Mouse (Mus musculus): ENCODE measurements around the gene Tubg1. TPM values are rescaled to one million over a fixed set of nuclear protein-coding genes. Genes with fewer than 3 reads are reported as not detected.
A peak's percentile ranks its signal among the peaks of the same experiment; 100 is the strongest.

Gene Tubg1
- polyA plus RNA-seq, 1 experiment from 2014 or later, result 58.5 TPM

DNA sequence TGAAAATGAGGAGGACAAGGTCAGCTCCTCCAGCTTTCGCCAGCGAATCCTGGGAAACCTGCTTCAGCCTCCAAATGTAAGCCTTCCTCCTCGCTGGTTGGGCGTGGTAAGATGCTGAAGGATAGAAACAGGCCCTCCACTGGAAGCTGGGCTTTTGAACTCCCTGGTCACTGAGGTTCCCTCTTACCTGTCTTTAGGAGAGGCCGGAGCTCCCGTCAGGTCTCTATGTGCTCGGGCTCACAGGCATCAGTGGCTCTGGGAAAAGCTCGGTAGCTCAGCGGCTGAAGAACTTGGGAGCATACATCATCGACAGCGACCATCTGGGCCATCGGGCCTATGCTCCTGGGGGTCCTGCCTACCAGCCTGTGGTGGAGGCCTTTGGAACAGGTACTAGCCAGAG lies 34.9 kb upstream of the Tubg1 start:
- Histone ChIP-seq H3K36me3 (peaks cover 4% of the 10 kb centered on the region), H3K27me3 (replicated peaks) (peaks cover 12% of the 10 kb centered on the region), H3K27ac (no peak overlapping the region), H3K9ac (no peak overlapping the region), H3K4me2 (no peak overlapping the region), H3K4me1 (peaks cover 45% of the 10 kb centered on the region), H3K9me3 (no peaks in the 10 kb centered on the region), H3K4me3 (replicated peaks) (no peak overlapping the region)
- ATAC-seq (ENCODE audit: insufficient read depth, low FRiP score, low read depth), result no peak
- WGBS, result 90% methylated on average over 12 of the region's 12 CpGs

DNA sequence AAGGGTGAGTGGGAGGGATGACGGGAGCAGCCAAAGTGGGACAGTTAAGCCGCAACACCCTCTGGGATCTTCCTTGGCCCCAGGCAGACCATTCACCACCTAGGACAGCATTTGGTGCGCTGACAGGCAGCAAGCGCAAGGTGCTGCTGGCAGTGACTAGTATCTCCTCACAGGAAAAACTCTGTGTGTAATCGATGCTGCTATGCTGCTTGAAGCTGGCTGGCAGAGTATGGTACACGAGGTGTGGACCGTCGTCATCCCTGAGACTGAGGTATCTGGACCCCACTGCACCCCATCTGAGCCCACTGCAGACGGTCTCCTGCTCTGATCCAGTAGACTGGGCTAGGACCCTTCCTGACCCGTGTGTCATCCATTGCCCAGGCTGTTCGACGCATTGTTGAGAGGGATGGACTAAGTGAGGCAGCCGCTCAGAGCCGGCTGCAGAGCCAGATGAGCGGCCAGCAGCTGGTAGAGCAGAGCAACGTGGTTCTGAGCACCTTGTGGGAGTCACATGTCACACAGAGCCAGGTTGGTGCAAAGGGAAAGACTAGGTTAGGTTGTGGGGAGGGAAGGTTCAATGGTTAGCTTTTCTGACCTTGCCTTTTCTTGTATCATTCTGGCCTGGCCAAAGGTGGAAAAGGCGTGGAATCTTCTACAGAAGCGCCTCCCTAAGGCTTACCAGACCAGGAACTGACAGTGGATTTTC lies 34.0 kb upstream of the Tubg1 start:
- peaks cover 4% of the 10 kb centered on the region for H3K36me3 ChIP-seq
- WGBS, result 90% methylated on average over 18 of the region's 18 CpGs
- ATAC-seq (ENCODE audit: insufficient read depth, low FRiP score, low read depth), result no peak
- H3K9ac ChIP-seq, result no peak overlapping the region; the same call in 1 of the 2 replicates
- H3K27ac ChIP-seq, result peak overlapping the region; percentile 87
- H3K4me2 ChIP-seq, result no peak overlapping the region
- H3K4me3 ChIP-seq (replicated peaks), result no peak overlapping the region
- H3K27me3 ChIP-seq (replicated peaks), result peaks cover 4% of the 10 kb centered on the region; the same call in 1 of the 2 replicates
- peaks cover 44% of the 10 kb centered on the region for H3K4me1 ChIP-seq
- H3K9me3 ChIP-seq, result no peaks in the 10 kb centered on the region

DNA sequence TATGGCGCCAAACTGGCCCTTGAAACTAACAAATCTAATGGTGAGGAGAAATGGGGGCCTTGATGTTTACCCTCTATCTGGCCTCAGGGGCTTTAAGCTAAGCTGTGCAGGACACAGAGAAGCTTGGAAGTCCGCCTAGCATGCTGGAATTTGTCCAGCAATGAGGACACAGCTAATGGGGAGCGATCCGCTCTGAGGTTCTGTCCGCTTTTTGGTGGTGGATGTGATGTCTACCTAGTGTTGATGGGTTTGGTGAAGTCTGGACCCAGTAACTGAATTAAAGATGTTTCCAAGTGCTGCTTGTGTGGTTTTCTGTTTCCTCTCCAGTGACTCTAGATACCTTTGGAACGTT lies 33.4 kb upstream of the Tubg1 start:
- peak overlapping the region; percentile 77 for H3K4me3 ChIP-seq (replicated peaks)
- H3K27ac ChIP-seq, result peak overlapping the region; percentile 87
- peaks cover 9% of the 10 kb centered on the region for H3K36me3 ChIP-seq
- WGBS, result 78% methylated on average over 6 of the region's 6 CpGs
- H3K4me2 ChIP-seq, result peak overlapping the region; percentile 93
- ATAC-seq (ENCODE audit: insufficient read depth, low FRiP score, low read depth), result no peak
- H3K4me1 ChIP-seq, result peaks cover 43% of the 10 kb centered on the region
- 0 out of 2 replicates have a peak, but pooled peaks cover 3% of the 10 kb centered on the region for H3K27me3 ChIP-seq (replicated peaks)
- H3K9me3 ChIP-seq, result no peaks in the 10 kb centered on the region
- peak overlapping the region; percentile 12; the same call in 1 of the 2 replicates for H3K9ac ChIP-seq

DNA sequence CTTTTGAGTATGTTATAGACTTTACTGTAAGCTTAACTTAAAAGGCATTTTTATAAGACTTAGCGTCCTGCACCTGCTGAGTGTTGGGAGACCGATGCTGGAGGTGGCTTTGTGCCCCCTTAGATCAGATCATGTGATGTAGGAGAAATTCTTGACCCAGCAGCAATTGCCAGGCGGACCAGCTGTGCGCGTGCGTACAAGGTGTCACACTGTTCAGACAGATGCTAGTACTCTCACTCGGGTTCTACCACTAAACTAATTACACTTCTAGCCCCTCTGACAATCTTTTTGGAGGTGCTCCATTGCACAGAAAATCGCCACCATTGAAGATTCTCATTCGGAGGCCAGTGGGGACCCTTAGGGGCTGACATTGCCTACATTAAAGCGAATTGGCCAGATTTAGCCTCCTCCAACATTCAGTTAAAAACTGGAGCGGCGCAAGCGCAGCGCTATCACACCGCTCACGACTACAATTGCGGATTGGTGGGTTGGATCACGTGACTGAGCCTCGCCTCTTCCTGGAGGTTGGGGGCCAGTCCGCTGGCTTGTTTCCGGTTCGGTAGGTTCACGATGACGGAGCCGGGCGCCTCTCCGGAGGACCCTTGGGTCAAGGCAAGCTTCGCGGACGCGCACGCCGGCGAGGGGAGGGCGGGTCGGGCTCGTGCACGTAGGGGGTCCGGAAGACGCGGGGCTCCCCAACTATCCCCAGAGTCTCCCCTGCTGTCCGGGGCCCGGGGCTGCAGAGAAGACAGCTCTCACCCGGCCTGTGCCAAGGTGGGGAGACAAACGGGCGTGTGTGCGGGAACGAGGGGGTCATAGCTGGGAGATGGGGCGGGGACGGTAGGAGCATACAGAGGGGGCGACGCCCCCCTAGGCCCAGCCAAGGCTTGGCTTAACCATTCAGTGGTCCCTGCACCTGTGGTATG lies 32.7 kb upstream of the Tubg1 start, which contains the start of gene Mlx:
Gene Mlx (plus strand): TSS at position 522 of the 926 bp plus-strand sequence.
- Histone ChIP-seq H3K9ac (peak within 1 kb of the TSS; percentile 73), H3K27ac (peak within 1 kb of the TSS; percentile 87), H3K36me3 (peaks cover 17% of the 10 kb centered on the region), H3K4me2 (peak within 1 kb of the TSS; percentile 93), H3K27me3 (replicated peaks) (no peaks in the 10 kb centered on the region), H3K4me3 (replicated peaks) (peak within 1 kb of the TSS; percentile 77), H3K4me1 (peaks cover 36% of the 10 kb centered on the region), H3K9me3 (no peaks in the 10 kb centered on the region)
- 1% methylated on average over 50 of the region's 52 CpGs for WGBS
- ATAC-seq (ENCODE audit: insufficient read depth, low FRiP score, low read depth), result peak; percentile 84

- Histone ChIP-seq H3K9me3 (no peaks in the 10 kb centered on the region), H3K27me3 (replicated peaks) (no peaks in the 10 kb centered on the region), H3K4me3 (replicated peaks) (peak overlapping the region; percentile 77), H3K27ac (peak overlapping the region; percentile 87), H3K9ac (peak overlapping the region; percentile 73), H3K36me3 (peaks cover 23% of the 10 kb centered on the region), H3K4me1 (peaks cover 36% of the 10 kb centered on the region), H3K4me2 (peak overlapping the region; percentile 93)
- no peak for ATAC-seq (ENCODE audit: insufficient read depth, low FRiP score, low read depth)
- 9% methylated on average over 8 of the region's 8 CpGs for WGBS
Measured at GRCm38 (mm10) chr11:101087682-101088055, 32.1 kb upstream of the Tubg1 start.

- no peak overlapping the region for H3K4me3 ChIP-seq (replicated peaks)
- 83% methylated on average over 1 of the region's 1 CpGs for WGBS
- no peaks in the 10 kb centered on the region for H3K9me3 ChIP-seq
- peaks cover 32% of the 10 kb centered on the region for H3K36me3 ChIP-seq
- no peak overlapping the region for H3K27ac ChIP-seq
- H3K9ac ChIP-seq, result no peak overlapping the region
- no peak overlapping the region for H3K4me2 ChIP-seq
- H3K4me1 ChIP-seq, result peaks cover 34% of the 10 kb centered on the region
- no peaks in the 10 kb centered on the region for H3K27me3 ChIP-seq (replicated peaks)
- ATAC-seq (ENCODE audit: insufficient read depth, low FRiP score, low read depth), result no peak
Measured at GRCm38 (mm10) chr11:101089931-101090330, 29.8 kb upstream of the Tubg1 start.

- WGBS, result under 1% methylated on average over 18 of the region's 18 CpGs
- ATAC-seq (ENCODE audit: insufficient read depth, low FRiP score, low read depth), result no peak
Measured at GRCm38 (mm10) chr11:101094930-101095313, 24.8 kb upstream of the Tubg1 start.

DNA sequence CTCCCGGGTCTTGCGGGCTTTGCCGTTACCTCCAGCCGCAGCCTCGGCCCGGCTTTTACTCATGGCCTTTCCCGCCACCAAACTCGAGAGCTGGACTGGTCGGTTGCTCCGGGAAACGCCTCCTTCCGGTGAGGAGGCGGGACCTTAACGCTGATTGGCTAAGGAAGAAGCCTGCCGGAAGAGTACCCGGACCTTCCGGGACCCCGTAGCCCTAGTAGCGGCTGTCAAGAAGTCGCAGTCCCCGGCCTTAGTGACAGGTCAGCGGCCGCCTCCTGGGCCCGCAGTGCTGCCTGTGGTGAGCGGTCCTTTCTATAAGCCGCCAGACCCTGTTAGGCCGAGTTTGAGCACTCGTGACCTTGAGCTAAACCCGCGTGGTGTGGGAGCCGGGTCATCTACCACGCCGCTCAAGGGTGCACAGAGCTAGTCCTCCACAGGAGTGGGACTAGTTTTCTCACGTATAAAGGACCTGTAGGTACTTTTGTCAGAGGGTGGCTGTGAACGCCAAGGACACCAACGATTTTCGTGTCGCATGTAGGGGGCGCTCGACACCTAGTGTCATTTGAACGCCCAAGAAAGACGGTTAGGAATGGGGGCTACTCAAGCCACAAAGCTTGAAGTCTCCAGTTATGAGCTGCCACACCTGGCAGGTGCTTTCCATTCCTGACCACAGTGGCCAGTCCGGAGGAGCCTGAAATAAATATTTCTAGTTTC lies 24.3 kb upstream of the Tubg1 start, which contains the start of gene Psmc3ip:
Gene Psmc3ip (minus strand): TSS at position 123 of the 711 bp plus-strand sequence.
- peak; percentile 96 for ATAC-seq (ENCODE audit: insufficient read depth, low FRiP score, low read depth)
- peak within 1 kb of the TSS; percentile 94 for H3K27ac ChIP-seq
- H3K9me3 ChIP-seq, result no peaks in the 10 kb centered on the region
- no peaks in the 10 kb centered on the region for H3K27me3 ChIP-seq (replicated peaks)
- H3K9ac ChIP-seq, result peak within 1 kb of the TSS; percentile 55
- H3K4me1 ChIP-seq, result peaks cover 8% of the 10 kb centered on the region
- H3K4me2 ChIP-seq, result peak within 1 kb of the TSS; percentile 96
- peak within 1 kb of the TSS; percentile 83 for H3K4me3 ChIP-seq (replicated peaks)
- peaks cover 58% of the 10 kb centered on the region for H3K36me3 ChIP-seq
- WGBS, result under 1% methylated on average over 43 of the region's 43 CpGs

More at GRCm38 (mm10) chr11:101094930-101095313, 24.8 kb upstream of the Tubg1 start:
- H3K27ac ChIP-seq, result peak overlapping the region; percentile 57; the same call in 1 of the 2 replicates
- no peaks in the 10 kb centered on the region for H3K27me3 ChIP-seq (replicated peaks)
- H3K9ac ChIP-seq, result peak overlapping the region; percentile 50; the same call in 1 of the 2 replicates
- peaks cover 58% of the 10 kb centered on the region for H3K36me3 ChIP-seq
- H3K4me1 ChIP-seq, result peaks cover 8% of the 10 kb centered on the region
- H3K9me3 ChIP-seq, result no peaks in the 10 kb centered on the region
- peak overlapping the region; percentile 83 for H3K4me3 ChIP-seq (replicated peaks)
- peak overlapping the region; percentile 96 for H3K4me2 ChIP-seq

- Histone ChIP-seq H3K4me3 (replicated peaks) (no peak overlapping the region), H3K36me3 (peaks cover 56% of the 10 kb centered on the region), H3K4me2 (no peak overlapping the region), H3K4me1 (peaks cover 8% of the 10 kb centered on the region), H3K9ac (no peak overlapping the region), H3K9me3 (no peaks in the 10 kb centered on the region), H3K27me3 (replicated peaks) (no peaks in the 10 kb centered on the region), H3K27ac (no peak overlapping the region)
- no peak for ATAC-seq (ENCODE audit: insufficient read depth, low FRiP score, low read depth)
- WGBS, result 81% methylated on average over 8 of the region's 8 CpGs
Measured at GRCm38 (mm10) chr11:101098231-101098630, 21.5 kb upstream of the Tubg1 start.

- no peak for ATAC-seq (ENCODE audit: insufficient read depth, low FRiP score, low read depth)
- H3K36me3 ChIP-seq, result peaks cover 40% of the 10 kb centered on the region
- 81% methylated on average over 5 of the region's 5 CpGs for WGBS
Measured at GRCm38 (mm10) chr11:101103011-101103410, 16.7 kb upstream of the Tubg1 start.

GRCm38 (mm10) chr11:101109351-101109750 lies 10.4 kb upstream of the Tubg1 start:
- H3K9me3 ChIP-seq, result no peaks in the 10 kb centered on the region
- H3K4me1 ChIP-seq, result no peaks in the 10 kb centered on the region
- no peak overlapping the region for H3K4me3 ChIP-seq (replicated peaks)
- WGBS, result 82% methylated on average over 4 of the region's 4 CpGs
- no peak overlapping the region for H3K4me2 ChIP-seq
- no peak for ATAC-seq (ENCODE audit: insufficient read depth, low FRiP score, low read depth)
- H3K27me3 ChIP-seq (replicated peaks), result no peaks in the 10 kb centered on the region
- H3K27ac ChIP-seq, result no peak overlapping the region
- no peak overlapping the region for H3K9ac ChIP-seq
- peaks cover 3% of the 10 kb centered on the region; the same call in 1 of the 2 replicates for H3K36me3 ChIP-seq

More at GRCm38 (mm10) chr11:101103011-101103410, 16.7 kb upstream of the Tubg1 start:
- Histone ChIP-seq H3K27me3 (replicated peaks) (no peaks in the 10 kb centered on the region), H3K4me3 (replicated peaks) (no peak overlapping the region), H3K27ac (peak overlapping the region; percentile 73), H3K9me3 (no peaks in the 10 kb centered on the region), H3K9ac (no peak overlapping the region), H3K4me1 (no peaks in the 10 kb centered on the region; the same call in 1 of the 2 replicates), H3K4me2 (no peak overlapping the region)
